In genomic region chr11:69976271-69976670, GRCm38 (mm10) we compare ENCODE assay signal across 39 mouse cellular contexts. TPM values are rescaled to one million over a fixed set of nuclear protein-coding genes. Genes with fewer than 3 reads are reported as not detected.
"Had no signal": no experiment of that assay in that cellular context is flagged by ENCODE, and none has a peak within 500 bp of the region (broad histone marks: within the 10 kb centered on the region; RNA-seq: fewer than 3 reads in every experiment).

No protein-coding gene starts in this region.

- H3K27ac ChIP-seq: left cerebral cortex, adult 2 months; limb, embryonic 10.5 days; limb, embryonic 12.5 days; limb, embryonic 13.5 days; limb, embryonic 15.5 days; liver, embryonic 13.5 days; liver, embryonic 14.5 days; liver, embryonic 15.5 days; lung, embryonic 15.5 days; macrophage; midbrain, embryonic 10.5 days; midbrain, embryonic 12.5 days; midbrain, embryonic 13.5 days had no signal

- H3K9me3 ChIP-seq: limb, embryonic 10.5 days; limb, embryonic 12.5 days; limb, embryonic 13.5 days; limb, embryonic 15.5 days; liver, embryonic 13.5 days; liver, embryonic 15.5 days; lung, embryonic 15.5 days; megakaryocyte, embryonic 14.5 days; midbrain, embryonic 10.5 days; midbrain, embryonic 12.5 days; midbrain, embryonic 13.5 days had no signal

- DNase-seq: left cerebral cortex, postnatal 4 days; liver; liver, embryonic 13.5 days; liver, postnatal 0 days; lung, adult 18-20 months; lung, adult 2 months; lung, embryonic 14.5 days; lung, postnatal 10 days; lung, postnatal 14 days; lung, postnatal 36 days; lung, postnatal 4 days; midbrain, embryonic 14.5 days had no signal

- ATAC-seq: liver, postnatal 0 days; lung, postnatal 0 days; midbrain, embryonic 13.5 days; midbrain, embryonic 16.5 days had no signal

- H3K4me3 ChIP-seq: left cerebral cortex, adult 2 months; limb, embryonic 10.5 days; limb, embryonic 12.5 days; limb, embryonic 13.5 days; limb, embryonic 15.5 days; liver, embryonic 13.5 days; liver, embryonic 15.5 days; lung, embryonic 15.5 days; megakaryocyte, embryonic 14.5 days; midbrain, embryonic 10.5 days; midbrain, embryonic 12.5 days; midbrain, embryonic 13.5 days; myocyte had no signal

- H3K4me2 ChIP-seq: limb, embryonic 12.5 days; limb, embryonic 13.5 days; limb, embryonic 15.5 days; liver, embryonic 13.5 days; liver, embryonic 15.5 days; lung, embryonic 14.5 days; lung, embryonic 15.5 days; midbrain, embryonic 12.5 days; midbrain, embryonic 13.5 days had no signal

- H3K27me3 ChIP-seq: limb, embryonic 12.5 days; limb, embryonic 13.5 days; limb, embryonic 15.5 days; liver, embryonic 13.5 days; liver, embryonic 15.5 days; lung, embryonic 15.5 days; megakaryocyte, embryonic 14.5 days; midbrain, embryonic 12.5 days; midbrain, embryonic 13.5 days had no signal

- H3K9ac ChIP-seq: limb, embryonic 12.5 days; limb, embryonic 13.5 days; limb, embryonic 15.5 days; liver, embryonic 13.5 days; liver, embryonic 14.5 days; liver, embryonic 15.5 days; liver, postnatal 0 days; lung, embryonic 14.5 days; lung, embryonic 15.5 days; midbrain, embryonic 12.5 days; midbrain, embryonic 13.5 days had no signal

RNA-seq across cellular contexts. Expression of gene Cldn7, which starts 11.7 kb away (rescaled TPM):
- total RNA-seq: left cerebral cortex, adult 18-20 months; left cerebral cortex, adult 2 months; left cerebral cortex, adult 8-10 months; left cerebral cortex, postnatal 10 days; left cerebral cortex, postnatal 14 days; left cerebral cortex, postnatal 25 days; left cerebral cortex, postnatal 36 days; left cerebral cortex, postnatal 4 days; megakaryocyte progenitor cell, adult 5-6 weeks; megakaryocyte, adult 5-6 weeks; megakaryocyte-erythroid progenitor cell, adult 5-6 weeks; midbrain, postnatal 0 days; monocyte, adult 5-6 weeks had no signal
- polyA plus RNA-seq: macrophage; midbrain, embryonic 14.5 days; myocyte had no signal
